Mouse (Mus musculus) kidney, embryonic 15.5 days (tissue): ENCODE data around the gene Frmd6. TPM values are rescaled to one million over a fixed set of nuclear protein-coding genes. Genes with fewer than 3 reads are reported as not detected.
A peak's percentile ranks its signal among the peaks of the same experiment; 100 is the strongest.

Source experiments
- ATAC-seq: fragments of 200-750 bp; cut with Nextera tagmentation; replicated peaks from 2 replicates; pipeline ENCODE4 v1.8.0; 2017; ENCODE audit warnings: moderate TSS enrichment; ENCODE audit not compliant: low FRiP score
- H3K27ac ChIP-seq: fragments of 300-500 bp; sonication (generic); 2 replicates; pipeline ENCODE4 v1.5.1; 2015; ENCODE audit warnings: mild to moderate bottlenecking, inconsistent platforms
- H3K27me3 ChIP-seq: fragments of 300-500 bp; sonication (generic); 2 replicates; pipeline ENCODE4 v1.6.1; 2015; ENCODE audit warnings: inconsistent platforms
- H3K36me3 ChIP-seq: fragments of 300-500 bp; sonication (generic); 2 replicates; pipeline ENCODE4 v1.6.1; 2015; ENCODE audit warnings: inconsistent platforms
- H3K4me1 ChIP-seq: fragments of 300-500 bp; sonication (generic); 2 replicates; pipeline ENCODE4 v1.6.1; 2015; ENCODE audit warnings: inconsistent platforms
- H3K4me2 ChIP-seq: fragments of 300-500 bp; sonication (generic); 2 replicates; pipeline ENCODE4 v1.6.1; 2015; ENCODE audit warnings: moderate library complexity, mild to moderate bottlenecking, inconsistent platforms
- H3K4me3 ChIP-seq: fragments of 300-500 bp; sonication (generic); replicated peaks from 2 replicates; pipeline ENCODE4 v1.5.1; 2015; ENCODE audit warnings: mild to moderate bottlenecking, inconsistent platforms
- H3K9ac ChIP-seq: fragments of 300-500 bp; sonication (generic); 2 replicates; pipeline ENCODE4 v1.6.1; 2015; ENCODE audit warnings: mild to moderate bottlenecking, inconsistent platforms
- H3K9me3 ChIP-seq: fragments of 300-500 bp; sonication (generic); replicated peaks from 2 replicates; pipeline ENCODE4 v1.6.1; 2016; ENCODE audit warnings: inconsistent platforms
- WGBS: fragments of 180-500 bp; shearing (Covaris S2); methylation state at CpG from one replicate; pipeline ENCODE4 v1.1.7; 2015; ENCODE audit warnings: mixed read lengths; 5-methylcytosine and 5-hydroxymethylcytosine counted together
- polyA plus RNA-seq: library from polyadenylated mRNA; unstranded; fragments of >200 nt; fragmentation: Nextera tagmentation; extraction: Ambion mirVana; gene quantifications from 2 replicates; pipeline ENCODE4 v1.2.1, GENCODE M21; 2015

Gene Frmd6
- 19.4 and 19.9 TPM in 2 replicates for polyA plus RNA-seq

- no peaks in the 10 kb centered on the region for H3K9me3 ChIP-seq
- no peaks in the 10 kb centered on the region for H3K36me3 ChIP-seq
- H3K4me3 ChIP-seq: peak within 1 kb of the TSS; percentile 88
- H3K27ac ChIP-seq: peak within 1 kb of the TSS; percentile 98
- H3K27me3 ChIP-seq: no peaks in the 10 kb centered on the region
- H3K9ac ChIP-seq: peak within 1 kb of the TSS; percentile 88
- ATAC-seq: peak; percentile 93
- H3K4me1 ChIP-seq: peaks cover 33% of the 10 kb centered on the region
- WGBS: 2% methylated on average over 68 of the region's 75 CpGs
- peak within 1 kb of the TSS; percentile 81 for H3K4me2 ChIP-seq
These were observed at the start of gene Frmd6 for GRCm38 (mm10) chr12:70824729-70825650. Gene Frmd6, plus strand, starts transcription at chr12:70825514.

GRCm38 (mm10) chr12:70775609-70776008 is 49.7 kb upstream of the Frmd6 start:
- no peak for ATAC-seq
- 85% methylated on average over 8 of the region's 8 CpGs for WGBS

GRCm38 (mm10) chr12:70776683-70777082 is 48.6 kb upstream of the Frmd6 start:
- no peak overlapping the region for H3K27ac ChIP-seq
- no peak overlapping the region for H3K9ac ChIP-seq
- H3K4me2 ChIP-seq: no peak overlapping the region
- no peaks in the 10 kb centered on the region for H3K9me3 ChIP-seq
- no peak overlapping the region for H3K4me3 ChIP-seq
- no peaks in the 10 kb centered on the region for H3K27me3 ChIP-seq
- H3K36me3 ChIP-seq: no peaks in the 10 kb centered on the region
- H3K4me1 ChIP-seq: peaks cover 7% of the 10 kb centered on the region
- 61% methylated on average over 12 of the region's 12 CpGs for WGBS
- 0 out of 2 replicates have a peak, but pooled peaks have one; percentile 40 for ATAC-seq

More at GRCm38 (mm10) chr12:70775609-70776008, 49.7 kb upstream of the Frmd6 start:
- Histone ChIP-seq H3K9ac (no peak overlapping the region), H3K27ac (no peak overlapping the region), H3K36me3 (no peaks in the 10 kb centered on the region), H3K9me3 (no peaks in the 10 kb centered on the region), H3K4me2 (no peak overlapping the region), H3K4me1 (peaks cover 7% of the 10 kb centered on the region), H3K4me3 (no peak overlapping the region), H3K27me3 (no peaks in the 10 kb centered on the region)

GRCm38 (mm10) chr12:70777466-70777865 is 47.8 kb upstream of the Frmd6 start:
- no peak overlapping the region for H3K9ac ChIP-seq
- no peak for ATAC-seq
- no peak overlapping the region for H3K27ac ChIP-seq
- no peaks in the 10 kb centered on the region for H3K27me3 ChIP-seq
- WGBS: 61% methylated on average over 5 of the region's 5 CpGs
- H3K36me3 ChIP-seq: no peaks in the 10 kb centered on the region
- H3K4me2 ChIP-seq: no peak overlapping the region
- no peak overlapping the region for H3K4me3 ChIP-seq
- H3K4me1 ChIP-seq: peaks cover 7% of the 10 kb centered on the region
- no peaks in the 10 kb centered on the region for H3K9me3 ChIP-seq

- H3K36me3 ChIP-seq: no peaks in the 10 kb centered on the region
- no peak overlapping the region for H3K27ac ChIP-seq
- ATAC-seq: no peak
- H3K4me3 ChIP-seq: no peak overlapping the region
- H3K9me3 ChIP-seq: no peaks in the 10 kb centered on the region
- H3K9ac ChIP-seq: no peak overlapping the region
- no peak overlapping the region for H3K4me2 ChIP-seq
- H3K27me3 ChIP-seq: no peaks in the 10 kb centered on the region
- peaks cover 8% of the 10 kb centered on the region for H3K4me1 ChIP-seq
These were observed 47.4 kb upstream of the Frmd6 start for GRCm38 (mm10) chr12:70777866-70778265.

- Histone ChIP-seq H3K27me3 (no peaks in the 10 kb centered on the region), H3K9me3 (no peaks in the 10 kb centered on the region), H3K36me3 (no peaks in the 10 kb centered on the region), H3K4me2 (no peak overlapping the region), H3K9ac (no peak overlapping the region), H3K4me3 (no peak overlapping the region), H3K4me1 (peaks cover 11% of the 10 kb centered on the region), H3K27ac (no peak overlapping the region)
- 61% methylated on average over 2 of the region's 2 CpGs for WGBS
- ATAC-seq: no peak
These were observed 47.0 kb upstream of the Frmd6 start for GRCm38 (mm10) chr12:70778271-70778670.

GRCm38 (mm10) chr12:70778724-70779123 is 46.6 kb upstream of the Frmd6 start:
- Histone ChIP-seq H3K4me3 (no peak overlapping the region), H3K9me3 (no peaks in the 10 kb centered on the region), H3K9ac (no peak overlapping the region), H3K4me2 (no peak overlapping the region), H3K27me3 (no peaks in the 10 kb centered on the region), H3K27ac (no peak overlapping the region), H3K4me1 (peaks cover 16% of the 10 kb centered on the region), H3K36me3 (no peaks in the 10 kb centered on the region)
- no peak for ATAC-seq
- 39% methylated on average over 3 of the region's 3 CpGs for WGBS

- Histone ChIP-seq H3K9me3 (no peaks in the 10 kb centered on the region), H3K36me3 (no peaks in the 10 kb centered on the region), H3K9ac (no peak overlapping the region), H3K4me3 (no peak overlapping the region), H3K4me2 (peak overlapping the region; percentile 36), H3K4me1 (peaks cover 13% of the 10 kb centered on the region; the same call in 1 of the 2 replicates), H3K27me3 (no peaks in the 10 kb centered on the region), H3K27ac (no peak overlapping the region)
- WGBS: 40% methylated on average over 9 of the region's 9 CpGs
- no peak for ATAC-seq
These were observed 42.3 kb upstream of the Frmd6 start for GRCm38 (mm10) chr12:70783049-70783448.

- ATAC-seq: no peak
- Histone ChIP-seq H3K36me3 (no peaks in the 10 kb centered on the region), H3K27me3 (no peaks in the 10 kb centered on the region), H3K4me3 (no peak overlapping the region), H3K9me3 (no peaks in the 10 kb centered on the region), H3K9ac (no peak overlapping the region), H3K4me1 (peaks cover 13% of the 10 kb centered on the region; the same call in 1 of the 2 replicates), H3K4me2 (peak overlapping the region; percentile 36), H3K27ac (no peak overlapping the region)
- 27% methylated on average over 22 of the region's 22 CpGs for WGBS
These were observed 41.7 kb upstream of the Frmd6 start for GRCm38 (mm10) chr12:70783475-70784239.

GRCm38 (mm10) chr12:70784240-70784705 is 41.0 kb upstream of the Frmd6 start:
- H3K4me1 ChIP-seq: peaks cover 13% of the 10 kb centered on the region; the same call in 1 of the 2 replicates
- H3K9me3 ChIP-seq: no peaks in the 10 kb centered on the region
- H3K27me3 ChIP-seq: no peaks in the 10 kb centered on the region
- no peak for ATAC-seq
- no peak overlapping the region for H3K4me3 ChIP-seq
- H3K4me2 ChIP-seq: peak overlapping the region; percentile 36; the same call in 1 of the 2 replicates
- H3K36me3 ChIP-seq: no peaks in the 10 kb centered on the region
- H3K9ac ChIP-seq: no peak overlapping the region
- WGBS: 43% methylated on average over 6 of the region's 6 CpGs
- no peak overlapping the region for H3K27ac ChIP-seq

GRCm38 (mm10) chr12:70789341-70789740 is 36.0 kb upstream of the Frmd6 start:
- Histone ChIP-seq H3K4me1 (no peaks in the 10 kb centered on the region), H3K27ac (no peak overlapping the region), H3K4me3 (no peak overlapping the region), H3K9ac (no peak overlapping the region), H3K27me3 (no peaks in the 10 kb centered on the region), H3K36me3 (no peaks in the 10 kb centered on the region), H3K4me2 (no peak overlapping the region), H3K9me3 (no peaks in the 10 kb centered on the region)
- ATAC-seq: no peak
- 78% methylated on average over 6 of the region's 6 CpGs for WGBS

- no peak overlapping the region for H3K27ac ChIP-seq
- no peaks in the 10 kb centered on the region for H3K36me3 ChIP-seq
- H3K4me1 ChIP-seq: peaks cover 5% of the 10 kb centered on the region
- no peak overlapping the region for H3K4me3 ChIP-seq
- H3K9me3 ChIP-seq: no peaks in the 10 kb centered on the region
- H3K4me2 ChIP-seq: no peak overlapping the region
- no peak overlapping the region for H3K9ac ChIP-seq
- ATAC-seq: no peak
- 89% methylated on average over 6 of the region's 6 CpGs for WGBS
- no peaks in the 10 kb centered on the region for H3K27me3 ChIP-seq
These were observed 32.0 kb upstream of the Frmd6 start for GRCm38 (mm10) chr12:70793291-70793690.
